Mouse (Mus musculus) G1E-ER4 (cell line): Measurements from ENCODE around the gene Plcb1. TPM values are rescaled to one million over a fixed set of nuclear protein-coding genes. Genes with fewer than 3 reads are reported as not detected.

Source experiments
- GATA1 ChIP-seq: IDR thresholded peaks from one replicate; pipeline ENCODE4 v1.8.0; 2012; ENCODE audit warnings: low read length, inconsistent platforms
- polyA plus RNA-seq: library from polyadenylated mRNA; stranded (reverse); fragments of >175 nt; gene quantifications from 2 replicates; pipeline ENCODE4 v1.2.3, GENCODE M21; 2012

Plcb1 gene
- not detected in 2 replicates for polyA plus RNA-seq

GRCm38 (mm10) chr2:134785970-134786855 lies at the start of gene Plcb1:
Plcb1 (plus strand) TSS chr2:134786067.
- no peak for TF ChIP-seq GATA1

DNA sequence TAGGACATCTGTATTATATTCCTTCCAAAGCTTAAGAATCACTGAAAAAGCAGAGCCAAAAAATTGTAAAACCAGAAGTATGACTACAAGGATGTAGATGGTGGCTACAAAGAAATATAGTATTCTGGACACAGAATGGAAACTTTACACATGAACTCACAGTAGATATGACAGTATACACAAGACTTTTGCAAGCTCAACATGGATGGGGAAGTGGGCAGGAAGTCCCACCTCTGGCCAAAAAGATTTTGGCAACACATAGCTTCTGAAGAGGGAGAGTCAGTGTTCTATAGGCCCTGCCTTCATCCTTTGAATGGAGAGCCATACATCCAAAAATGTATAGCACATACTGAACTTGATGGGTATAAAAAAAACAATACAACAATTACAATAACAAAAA lies 30.3 kb upstream of the Plcb1 start:
- TF ChIP-seq GATA1 = no peak

- no peak for TF ChIP-seq GATA1
Measured at GRCm38 (mm10) chr2:134756086-134756485, 29.8 kb upstream of the Plcb1 start.

DNA sequence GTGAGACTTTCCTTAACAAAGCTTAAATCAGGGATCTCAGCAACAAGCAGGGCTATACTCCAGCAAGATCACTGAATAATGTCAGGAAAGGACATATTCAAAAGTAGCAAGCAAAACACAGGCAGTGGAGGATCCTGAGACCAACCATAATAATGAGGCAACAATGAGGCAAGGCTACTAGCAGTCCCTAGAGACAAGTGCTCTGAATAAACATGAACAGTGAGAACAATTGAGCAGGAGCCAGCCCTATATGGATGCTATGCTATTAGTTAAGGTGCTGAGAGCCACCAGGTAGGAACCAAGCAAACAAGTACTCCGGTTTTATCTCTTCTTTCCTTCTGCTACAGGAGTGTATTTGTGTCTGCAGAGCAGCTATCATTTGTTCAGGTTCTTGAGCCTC lies 24.8 kb upstream of the Plcb1 start:
- TF ChIP-seq GATA1 = no peak

DNA sequence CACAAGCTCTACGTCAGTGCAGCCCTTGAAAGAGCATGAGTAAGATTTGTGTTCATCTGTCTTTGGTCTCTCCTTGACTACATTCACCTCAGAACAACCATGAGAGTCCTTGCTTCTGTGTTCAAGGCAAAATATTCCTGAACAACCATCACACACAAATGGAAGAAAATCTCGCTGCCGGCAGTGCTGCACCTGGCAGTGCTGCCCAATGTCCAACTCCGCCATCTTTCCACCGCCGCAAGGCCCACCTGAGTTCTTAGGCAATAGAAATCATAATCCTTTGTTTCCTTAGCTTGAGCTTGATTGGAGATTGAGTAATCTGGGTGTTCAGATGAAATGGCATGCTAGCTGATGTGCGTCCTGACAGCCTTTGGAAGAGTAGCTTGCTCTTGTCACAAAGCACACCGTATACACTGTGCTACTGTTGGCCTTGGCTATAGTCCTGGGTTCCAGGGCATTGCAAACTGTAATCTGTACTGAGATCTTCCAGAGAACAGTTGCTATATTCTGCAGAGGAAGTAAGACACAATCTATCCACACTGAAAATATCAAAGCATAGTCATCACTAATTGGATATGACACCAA lies 22.4 kb upstream of the Plcb1 start:
- TF ChIP-seq GATA1 = no peak

- TF ChIP-seq GATA1 = no peak
Measured at GRCm38 (mm10) chr2:134764506-134764905, 21.4 kb upstream of the Plcb1 start.

- TF ChIP-seq GATA1 = no peak
Measured at GRCm38 (mm10) chr2:134779826-134780225, 6.0 kb upstream of the Plcb1 start.

DNA sequence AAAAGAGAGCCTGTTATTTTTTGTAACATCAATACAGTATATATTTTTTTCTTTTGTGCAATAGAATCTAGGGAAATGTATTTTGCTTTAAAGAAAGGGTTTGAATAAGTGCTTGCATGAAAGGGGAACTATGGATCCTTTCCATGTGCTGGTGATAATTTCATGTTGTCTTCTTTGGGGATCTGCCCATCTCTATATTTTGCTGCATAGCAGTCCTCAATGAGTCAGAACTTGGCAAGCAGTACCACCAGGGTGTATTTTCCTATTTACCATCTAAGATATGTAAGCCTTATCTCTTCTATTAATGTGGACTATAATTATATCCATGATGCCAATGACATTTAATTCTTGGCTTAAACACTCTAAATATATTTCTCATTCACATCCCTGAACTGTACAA lies 5.6 kb upstream of the Plcb1 start:
- no peak for TF ChIP-seq GATA1

DNA sequence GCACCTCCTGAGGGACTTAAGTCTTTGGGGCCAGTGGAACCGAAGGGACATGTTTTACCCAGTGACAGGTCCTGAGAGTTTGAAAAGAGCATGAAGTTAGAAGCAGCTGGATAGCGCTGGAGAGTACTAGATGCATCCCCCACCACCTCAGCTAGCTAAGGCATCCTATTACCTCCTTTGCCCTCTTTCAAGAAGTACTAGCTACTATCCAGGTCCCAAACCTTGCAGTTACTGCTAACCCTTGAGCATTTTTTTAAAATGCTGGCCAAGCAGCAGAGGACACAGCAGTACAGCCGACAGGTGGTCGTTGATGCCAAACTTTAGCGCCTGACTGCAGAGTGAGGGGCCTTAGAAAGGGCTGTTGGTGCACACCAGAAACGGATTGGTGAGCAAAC lies 986 bp downstream of the Plcb1 start:
- TF ChIP-seq GATA1 = no peak

DNA sequence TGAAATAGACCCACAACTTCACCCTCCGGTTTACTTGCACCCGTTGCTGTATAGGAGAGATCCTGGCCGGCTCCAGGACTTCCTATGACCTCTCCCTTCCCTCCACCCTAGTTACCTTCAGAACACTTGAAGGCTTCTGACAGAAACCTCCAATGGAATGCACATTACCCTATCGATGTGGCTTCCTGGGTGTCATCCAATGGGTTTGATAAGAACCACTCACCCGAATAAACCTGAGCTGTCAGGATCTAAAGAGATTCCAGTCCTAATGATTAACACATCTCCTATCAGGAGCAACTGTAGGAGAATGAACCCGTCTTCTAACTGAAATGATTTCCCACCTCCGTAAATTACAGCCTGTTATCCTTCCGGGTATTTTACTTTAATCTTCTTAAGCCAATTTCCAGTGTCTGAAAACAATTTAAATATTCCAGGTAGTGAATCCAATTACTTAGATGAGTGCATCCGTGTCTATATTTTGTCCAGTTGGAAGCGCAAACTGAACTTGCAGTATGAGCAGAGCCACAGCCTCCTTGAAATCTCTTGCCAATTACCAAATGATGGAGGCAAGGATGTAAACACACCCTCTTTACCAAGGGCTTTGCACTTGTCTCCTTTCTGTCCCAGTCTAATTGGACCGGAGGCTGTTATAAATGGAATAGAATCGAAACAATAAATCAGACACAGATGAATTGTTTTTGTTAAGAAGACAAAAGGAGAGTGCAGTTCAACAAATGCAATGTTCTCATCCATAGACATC lies 1.6 kb downstream of the Plcb1 start:
- TF ChIP-seq GATA1 = no peak

GRCm38 (mm10) chr2:134792926-134793325 lies 7.1 kb downstream of the Plcb1 start:
- no peak for TF ChIP-seq GATA1

DNA sequence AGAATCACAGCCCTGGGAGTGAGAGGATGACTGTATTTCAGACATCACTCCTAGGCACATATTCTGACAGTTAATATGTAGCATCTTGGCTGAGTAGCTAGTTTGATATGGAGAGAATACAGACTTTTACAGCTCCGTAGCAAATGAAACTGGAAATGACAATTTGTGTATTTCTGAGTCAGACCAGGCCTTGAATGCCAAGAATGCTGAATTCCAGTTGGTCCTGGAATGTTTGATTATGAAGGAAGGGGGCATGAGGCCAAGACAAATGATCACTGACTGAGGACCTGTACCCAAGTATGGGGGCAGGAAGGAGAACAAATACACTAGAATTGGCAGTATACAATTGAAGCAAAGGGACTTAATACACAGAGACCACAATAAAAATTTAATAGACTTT lies 14.4 kb downstream of the Plcb1 start:
- TF ChIP-seq GATA1 = no peak

- no peak for TF ChIP-seq GATA1
Measured at GRCm38 (mm10) chr2:134816383-134816782, 30.5 kb downstream of the Plcb1 start.

DNA sequence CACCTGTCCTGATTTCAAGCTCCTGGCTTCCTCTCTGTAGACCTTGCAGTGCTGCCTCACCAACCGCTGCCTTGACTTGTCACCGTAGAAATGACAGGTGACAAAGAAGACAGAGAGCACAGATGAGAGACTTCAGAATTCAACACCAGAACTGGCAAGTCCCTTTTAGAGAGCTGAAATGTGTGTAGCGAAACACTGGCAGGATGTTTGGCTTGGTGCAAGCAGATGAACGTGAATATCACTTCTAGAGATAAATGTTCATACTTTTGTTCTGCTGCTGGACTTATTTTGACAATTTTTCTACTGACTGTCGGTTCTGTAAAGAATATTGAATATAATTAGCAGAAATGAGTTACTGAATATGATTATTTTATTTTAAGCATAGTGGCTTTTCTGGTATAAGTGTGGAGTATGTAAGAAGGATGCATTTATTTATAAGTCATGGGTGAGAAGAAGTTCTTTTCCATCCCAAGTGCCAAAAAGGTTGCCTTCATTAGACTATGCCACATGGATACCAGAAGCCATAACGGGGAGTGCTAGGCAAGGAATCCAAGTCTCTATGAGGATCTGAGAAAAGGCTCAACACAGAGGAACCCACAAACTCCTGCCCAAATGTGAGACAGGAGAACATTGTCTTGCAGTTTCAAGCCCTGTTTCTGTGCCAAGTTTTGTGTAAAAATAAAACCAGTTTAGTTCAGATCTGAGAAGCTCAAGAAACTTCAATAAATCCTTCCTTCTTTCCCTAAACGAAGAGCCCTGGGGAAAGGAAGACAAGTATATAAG lies 31.4 kb downstream of the Plcb1 start:
- no peak for TF ChIP-seq GATA1

- no peak for TF ChIP-seq GATA1
Measured at GRCm38 (mm10) chr2:134821176-134821575, 35.3 kb downstream of the Plcb1 start.
